Mouse (Mus musculus): ENCODE data around the gene Tmem161a.

DNA sequence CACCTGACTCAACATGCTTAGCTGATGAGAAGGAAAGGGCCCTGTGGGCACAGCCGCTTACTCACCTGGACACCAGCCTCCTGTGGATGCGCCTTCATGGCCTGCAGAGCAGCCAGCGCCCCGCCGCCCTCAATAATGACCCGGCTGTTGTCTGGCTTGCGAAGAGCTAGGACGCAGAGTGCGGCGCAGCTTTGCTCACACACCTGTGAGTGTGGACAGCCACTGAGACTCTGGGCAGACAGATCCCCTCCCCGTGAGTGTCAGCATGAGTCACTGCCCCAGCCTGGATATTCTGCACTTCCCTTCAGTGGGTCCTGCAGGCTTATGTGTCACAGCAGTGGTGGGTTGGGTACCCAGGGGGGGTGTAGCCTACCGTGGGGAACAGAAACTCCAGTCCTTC is 49.9 kb downstream of the Tmem161a start:
- TF ChIP-seq CTCF (IDR thresholded peaks at IDR 0.05; ENCODE audit: control insufficient read depth, insufficient read depth, insufficient read length) (no peak), MAX (IDR thresholded peaks at IDR 0.05) (no peak), MYOD1 (IDR thresholded peaks at IDR 0.05; ENCODE audit: control insufficient read depth, insufficient read length, low read depth) (no peak), USF1 (IDR thresholded peaks at IDR 0.05; ENCODE audit: low read depth) (no peak)
